Mouse (Mus musculus) megakaryocyte-erythroid progenitor cell, adult 5-6 weeks (primary cell): ENCODE results near the gene Rag2. TPM values are rescaled to one million over a fixed set of nuclear protein-coding genes. Genes with fewer than 3 reads are reported as not detected.

Experiments used
- ATAC-seq: replicated peaks from 2 replicates; pipeline ENCODE4 v1.8.0; 2016; ENCODE audit warnings: mild to moderate bottlenecking, inconsistent platforms; ENCODE audit not compliant: severe bottlenecking, poor library complexity, low FRiP score, low TSS enrichment
- total RNA-seq, 2 experiments: library from RNA; stranded (forward) in 1 of 2; stranded (reverse) in 1 of 2; fragments of 200-1000, 215-1000 nt in 1 of 2; fragments of >200 nt in 1 of 2; fragmentation: Nextera tagmentation in 1 of 2; gene quantifications; 2 replicates each; pipeline ENCODE4 v1.2.3; 2014 to 2017

Gene Rag2
- total RNA-seq, 2 experiments from 2014 or later, result 0.90 to 2.0 TPM

GRCm38 (mm10) chr2:101621611-101622010 lies 2.9 kb upstream of the Rag2 start:
- no peak for ATAC-seq

- ATAC-seq, result no peak
These were observed 1.5 kb upstream of the Rag2 start for GRCm38 (mm10) chr2:101623042-101623441.

- ATAC-seq, result no peak
These were observed 507 bp upstream of the Rag2 start for GRCm38 (mm10) chr2:101624011-101624410.

GRCm38 (mm10) chr2:101627227-101627626 lies 2.7 kb downstream of the Rag2 start:
- ATAC-seq, result no peak

- peak; percentile 98 for ATAC-seq
These were observed 4.0 kb downstream of the Rag2 start for GRCm38 (mm10) chr2:101628297-101629236.

- no peak for ATAC-seq
These were observed 14.7 kb downstream of the Rag2 start for GRCm38 (mm10) chr2:101638979-101639839.

GRCm38 (mm10) chr2:101639840-101640350 lies 15.4 kb downstream of the Rag2 start:
- no peak for ATAC-seq

- ATAC-seq, result no peak
These were observed 21.3 kb downstream of the Rag2 start for GRCm38 (mm10) chr2:101645841-101646240.

- ATAC-seq, result no peak
These were observed 23.8 kb downstream of the Rag2 start for GRCm38 (mm10) chr2:101648361-101648760.

GRCm38 (mm10) chr2:101649114-101649671 lies 24.7 kb downstream of the Rag2 start, which contains the start of the genes Rag1 and B230118H07Rik:
Gene Rag1, minus strand, starts transcription at chr2:101649501.
Gene B230118H07Rik, minus strand, starts transcription at chr2:101649532.
- ATAC-seq, result peak; percentile 56

GRCm38 (mm10) chr2:101650446-101650845 lies 25.9 kb downstream of the Rag2 start:
- no peak for ATAC-seq

- ATAC-seq, result peak; percentile 70
These were observed 27.8 kb downstream of the Rag2 start for GRCm38 (mm10) chr2:101652204-101652920.

- ATAC-seq, result peak; percentile 71
These were observed 28.5 kb downstream of the Rag2 start for GRCm38 (mm10) chr2:101652921-101653597.

- ATAC-seq, result no peak
These were observed 36.0 kb downstream of the Rag2 start for GRCm38 (mm10) chr2:101660536-101660935.

- peak; percentile 99 for ATAC-seq
These were observed 40.7 kb downstream of the Rag2 start for GRCm38 (mm10) chr2:101665058-101665702.

GRCm38 (mm10) chr2:101665703-101666092 lies 41.2 kb downstream of the Rag2 start:
- ATAC-seq, result no peak

GRCm38 (mm10) chr2:101668751-101669150 lies 44.2 kb downstream of the Rag2 start:
- no peak for ATAC-seq

GRCm38 (mm10) chr2:101673547-101673946 lies 49.0 kb downstream of the Rag2 start:
- ATAC-seq, result no peak
